Mouse (Mus musculus) ES-E14 (cell line): ENCODE measurements around the gene St3gal3.

Experiments
- CHD2 ChIP-seq: IDR thresholded peaks from 2 replicates; pipeline ENCODE4 v1.6.1; 2014; ENCODE audit warnings: mild to moderate bottlenecking, low read depth, low read length, inconsistent platforms
- HCFC1 ChIP-seq: IDR thresholded peaks from 2 replicates; pipeline ENCODE4 v1.6.1; 2012; ENCODE audit warnings: low read length, inconsistent platforms, borderline replicate concordance; ENCODE audit not compliant: insufficient read depth
- ZC3H11A ChIP-seq: IDR thresholded peaks from 2 replicates; pipeline ENCODE4 v1.6.1; 2012; ENCODE audit warnings: low read depth, mild to moderate bottlenecking, inconsistent platforms, low read length, borderline replicate concordance
- ZNF384 ChIP-seq: IDR thresholded peaks from 2 replicates; pipeline ENCODE4 v1.6.1; 2012; ENCODE audit warnings: low read depth, low read length, inconsistent platforms

DNA sequence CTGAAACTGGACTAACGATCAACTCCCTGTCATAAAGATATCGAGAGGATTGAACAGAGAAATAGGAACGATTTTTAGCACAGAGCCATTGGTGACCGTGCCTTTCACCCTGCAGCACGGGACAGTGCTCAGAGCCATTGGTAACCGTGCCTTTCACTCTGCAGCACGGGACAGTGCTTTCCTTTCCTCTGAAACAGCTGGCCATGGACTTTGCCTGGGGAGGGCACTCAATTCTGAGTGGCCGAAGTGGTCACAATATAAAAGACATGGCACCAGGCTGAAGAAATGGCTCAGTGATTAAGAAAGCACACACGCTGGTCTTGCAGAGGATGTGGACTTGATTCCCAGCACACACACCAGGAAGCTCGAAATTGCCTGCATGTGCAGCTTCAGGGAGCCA lies 133.4 kb downstream of the St3gal3 start:
- TF ChIP-seq ZNF384, result no peak
- TF ChIP-seq HCFC1, result no peak
- no peak for TF ChIP-seq ZC3H11A
- no peak for TF ChIP-seq CHD2
